Mouse (Mus musculus) spleen, adult 2 months (tissue): ENCODE results near the gene Slc25a10. TPM values are rescaled to one million over a fixed set of nuclear protein-coding genes. Genes with fewer than 3 reads are reported as not detected.
A peak's percentile ranks its signal among the peaks of the same experiment; 100 is the strongest.

Experiments
- DNase-seq, 2 experiments: peaks; one replicate each; pipeline versions ENCODE4 v3.0.0 to v3.0.0-alpha.2; 2012 to 2021; ENCODE audit warnings: low spot score in 2 of 2, low read depth in 1 of 2
- H3K27ac ChIP-seq: fragments of 200-500 bp; 2 replicates; pipeline ENCODE4 v1.5.1; 2012; ENCODE audit warnings: low read length, inconsistent platforms; ENCODE audit not compliant: insufficient read depth
- H3K27me3 ChIP-seq: fragments of 200-500 bp; 2 replicates; pipeline ENCODE4 v1.6.1; 2012; ENCODE audit warnings: mild to moderate bottlenecking, moderate library complexity, low read length, inconsistent platforms; ENCODE audit not compliant: control insufficient read depth, insufficient read depth
- H3K36me3 ChIP-seq: fragments of 200-500 bp; 2 replicates; pipeline ENCODE4 v1.6.1; 2012; ENCODE audit warnings: mild to moderate bottlenecking, low read length, inconsistent platforms; ENCODE audit not compliant: control insufficient read depth, insufficient read depth
- H3K4me1 ChIP-seq: fragments of 200-500 bp; 2 replicates; pipeline ENCODE4 v1.6.1; 2011; ENCODE audit warnings: inconsistent platforms; ENCODE audit not compliant: control insufficient read depth, insufficient read depth, insufficient read length
- H3K4me3 ChIP-seq: fragments of 200-500 bp; 2 replicates; pipeline ENCODE4 v1.5.1; 2011; ENCODE audit warnings: mild to moderate bottlenecking, inconsistent platforms; ENCODE audit not compliant: insufficient read depth, insufficient read length; ENCODE audit errors: extremely low read depth
- CTCF ChIP-seq: fragments of 200-500 bp; IDR thresholded peaks from 2 replicates; pipeline ENCODE4 v1.5.1; 2011; ENCODE audit warnings: mild to moderate bottlenecking, inconsistent platforms; ENCODE audit not compliant: insufficient read depth, insufficient read length, insufficient replicate concordance; ENCODE audit errors: extremely low read depth
- POLR2A ChIP-seq: fragments of 200-500 bp; IDR thresholded peaks from 2 replicates; pipeline ENCODE4 v1.6.1; 2011; ENCODE audit warnings: low read depth, low read length, inconsistent platforms
- WGBS: fragments of 180-500 bp; shearing (Covaris S2); methylation state at CpG from one replicate; pipeline ENCODE4 v1.1.7; 2018; 5-methylcytosine and 5-hydroxymethylcytosine counted together
- polyA plus RNA-seq: library from polyadenylated mRNA; depleted of rRNA; stranded (reverse); fragments of >200 nt; gene quantifications from 2 replicates; pipeline ENCODE4 v1.2.3, GENCODE M21; 2012; rRNA removed

Gene Slc25a10
- polyA plus RNA-seq, 1 experiment: 36.5 TPM

DNA sequence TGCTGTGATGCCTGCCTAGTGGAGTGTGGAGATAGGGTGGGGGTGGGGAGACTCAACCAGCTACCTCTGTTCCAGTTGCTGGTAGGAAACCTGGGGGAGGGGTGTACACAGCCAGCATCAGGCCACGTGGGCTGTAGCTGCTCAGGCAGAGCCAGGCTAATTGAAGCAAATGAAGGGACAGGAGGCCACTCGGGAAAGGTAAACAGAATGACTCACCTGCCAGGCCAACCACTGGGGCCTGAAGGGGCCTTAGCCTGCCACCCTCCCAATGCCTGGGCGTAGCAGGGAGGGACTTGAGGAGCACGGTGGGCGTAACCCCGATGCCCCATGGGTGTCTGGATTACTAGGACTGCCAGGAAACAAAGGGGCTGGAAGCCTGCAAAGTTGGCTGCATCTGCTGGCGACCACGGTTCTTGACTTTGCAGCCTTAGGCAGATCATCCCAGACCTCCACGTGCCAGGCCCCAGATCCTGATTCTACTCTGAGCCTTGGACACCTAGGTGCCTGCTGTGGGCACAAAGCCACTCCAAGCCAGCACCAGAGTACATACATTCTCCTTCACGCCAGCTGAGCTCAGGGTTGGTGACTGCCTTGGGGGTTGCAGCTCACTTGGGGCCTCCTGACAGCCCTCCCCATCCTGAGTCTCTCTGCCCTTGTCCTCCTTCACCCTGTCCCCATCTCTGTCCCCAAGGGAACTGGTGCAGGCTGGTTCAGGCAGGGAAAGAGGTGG, 47.8 kb downstream of the Slc25a10 start:
- no peak overlapping the region for H3K27ac ChIP-seq
- no peaks in the 10 kb centered on the region for H3K27me3 ChIP-seq
- peaks cover 18% of the 10 kb centered on the region for H3K36me3 ChIP-seq
- no peak for DNase-seq
- WGBS: 57% methylated on average over 10 of the region's 10 CpGs
- peaks cover 7% of the 10 kb centered on the region for H3K4me1 ChIP-seq
- TF ChIP-seq POLR2A (no peak), CTCF (no peak)
- H3K4me3 ChIP-seq: no peak overlapping the region

DNA sequence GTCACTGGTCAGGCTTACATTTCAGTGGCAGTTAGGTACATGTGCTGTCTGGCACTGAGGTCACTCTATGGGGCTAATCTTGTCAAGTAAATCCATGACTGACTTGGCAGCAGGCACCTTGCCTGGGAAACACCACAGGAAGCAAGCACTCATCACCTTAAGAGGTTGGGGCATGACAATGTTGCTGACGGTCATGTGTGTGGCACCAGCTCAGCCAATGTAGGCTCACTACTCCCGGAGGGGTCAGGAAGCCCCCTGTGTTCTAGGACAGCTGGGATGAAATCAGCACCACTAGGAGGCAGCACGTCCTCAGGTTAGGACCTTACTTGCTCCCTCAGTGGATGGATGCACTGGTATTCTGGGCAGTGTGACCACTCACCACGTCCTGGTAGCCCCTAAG, 50.3 kb downstream of the Slc25a10 start:
- TF ChIP-seq POLR2A (no peak), CTCF (no peak; the same call in 1 of the 2 replicates)
- Histone ChIP-seq H3K4me1 (peaks cover 7% of the 10 kb centered on the region), H3K36me3 (peaks cover 23% of the 10 kb centered on the region)

DNA sequence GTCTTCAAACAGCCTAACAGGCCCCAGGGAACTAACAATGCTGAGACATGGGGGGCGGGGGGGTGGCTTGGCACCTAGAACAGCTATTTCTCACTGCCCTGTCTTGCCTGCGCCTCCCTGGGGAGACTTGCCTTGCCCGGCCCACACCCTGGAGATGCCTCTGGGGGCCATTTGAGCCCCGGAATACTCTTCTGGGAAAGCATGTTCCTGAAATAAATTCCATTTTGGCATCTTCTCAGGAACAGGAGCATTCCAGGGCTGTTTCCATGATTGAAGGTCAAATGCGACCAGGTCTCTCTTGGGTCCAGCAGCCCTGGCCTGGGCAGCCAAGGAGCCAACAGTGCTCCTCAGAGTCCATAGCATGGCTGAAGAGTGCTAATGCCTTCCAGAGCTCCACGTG, 50.7 kb downstream of the Slc25a10 start:
- H3K4me1 ChIP-seq: peaks cover 7% of the 10 kb centered on the region
- DNase-seq: no peak
- TF ChIP-seq CTCF (no peak), POLR2A (no peak)
- H3K27me3 ChIP-seq: no peaks in the 10 kb centered on the region
- no peak overlapping the region for H3K4me3 ChIP-seq
- WGBS: 92% methylated on average over 6 of the region's 6 CpGs
- no peak overlapping the region for H3K27ac ChIP-seq
- H3K36me3 ChIP-seq: peaks cover 23% of the 10 kb centered on the region

More for the DNA sequence above, 50.3 kb downstream of the Slc25a10 start:
- 85% methylated on average over 4 of the region's 4 CpGs for WGBS
- no peak overlapping the region for H3K4me3 ChIP-seq
- H3K27me3 ChIP-seq: no peaks in the 10 kb centered on the region
- no peak for DNase-seq
- no peak overlapping the region for H3K27ac ChIP-seq

DNA sequence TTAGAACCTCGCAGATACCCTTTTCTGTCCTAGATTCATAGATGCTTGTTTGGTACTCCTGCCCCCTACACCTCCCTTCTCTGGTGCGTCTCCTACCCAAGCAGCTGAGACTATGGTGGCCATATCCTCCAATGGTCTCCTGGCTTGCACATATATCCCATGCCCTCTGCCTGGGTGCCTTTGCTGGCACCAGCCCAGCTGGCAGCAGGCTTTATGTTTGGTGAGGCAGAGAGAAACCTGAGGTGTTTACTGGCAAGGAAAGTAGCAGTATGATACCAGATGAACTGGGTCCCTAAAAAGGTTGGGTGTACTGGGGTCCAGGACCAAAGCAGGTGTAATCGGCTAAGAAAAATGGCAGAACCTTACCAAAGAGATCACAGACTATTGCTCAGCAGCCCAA, 54.3 kb downstream of the Slc25a10 start:
- no peak for DNase-seq

DNA sequence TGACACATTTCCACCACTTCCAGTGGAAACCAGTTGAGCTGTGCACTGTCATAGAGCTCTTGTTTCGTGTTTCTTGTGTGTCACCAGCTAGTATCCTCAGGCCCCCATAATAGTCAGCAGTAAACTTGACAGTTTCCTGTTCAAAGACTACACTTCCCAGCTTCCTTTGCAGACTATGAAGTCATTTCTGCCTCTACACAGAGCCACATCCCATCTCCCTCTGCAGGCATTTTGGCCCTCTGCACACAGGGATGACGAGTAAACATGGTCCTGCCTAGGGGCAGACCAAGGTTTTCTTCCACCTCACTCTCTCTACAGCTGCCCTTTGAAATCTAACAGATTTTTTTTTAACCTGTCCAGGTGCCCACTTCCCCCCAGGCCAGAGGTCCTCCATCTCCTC, 55.8 kb downstream of the Slc25a10 start:
- no peak overlapping the region for H3K27ac ChIP-seq
- WGBS: 56% methylated on average over 2 of the region's 2 CpGs
- no peak for TF ChIP-seq POLR2A
- no peak for TF ChIP-seq CTCF
- H3K36me3 ChIP-seq: peaks cover 22% of the 10 kb centered on the region
- H3K4me3 ChIP-seq: no peak overlapping the region
- peaks cover 14% of the 10 kb centered on the region for H3K4me1 ChIP-seq
- H3K27me3 ChIP-seq: no peaks in the 10 kb centered on the region
- no peak for DNase-seq

More for the DNA sequence above, 54.3 kb downstream of the Slc25a10 start:
- H3K4me3 ChIP-seq: no peak overlapping the region
- no peak for TF ChIP-seq POLR2A
- no peak for TF ChIP-seq CTCF
- H3K27me3 ChIP-seq: no peaks in the 10 kb centered on the region
- H3K4me1 ChIP-seq: peaks cover 14% of the 10 kb centered on the region
- H3K36me3 ChIP-seq: peaks cover 23% of the 10 kb centered on the region
- H3K27ac ChIP-seq: no peak overlapping the region
- WGBS: 90% methylated on average over 3 of the region's 3 CpGs

DNA sequence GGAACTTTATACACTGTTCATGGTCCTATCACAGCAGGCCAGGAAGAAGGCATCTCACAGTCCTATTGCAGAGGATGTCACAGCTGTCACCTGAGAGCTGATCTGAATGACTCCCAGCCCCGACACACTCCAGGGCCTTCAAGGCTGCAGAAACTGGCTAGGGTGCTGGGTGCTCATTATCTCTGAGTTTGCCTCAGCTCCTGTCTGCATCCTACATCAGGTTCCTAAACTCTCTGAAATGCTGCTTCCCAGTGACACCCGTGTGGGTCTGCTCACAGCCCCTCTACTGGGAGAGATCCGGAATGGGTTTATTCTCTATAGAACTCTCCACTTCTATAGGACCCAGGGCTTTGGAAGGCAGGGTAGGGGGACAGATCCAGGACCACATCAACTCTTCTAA, 56.6 kb downstream of the Slc25a10 start:
- WGBS: 66% methylated on average over 3 of the region's 3 CpGs
- H3K4me3 ChIP-seq: no peak overlapping the region
- DNase-seq: no peak
- no peak for TF ChIP-seq CTCF
- no peak for TF ChIP-seq POLR2A
- H3K27ac ChIP-seq: no peak overlapping the region
- peaks cover 14% of the 10 kb centered on the region for H3K4me1 ChIP-seq
- no peaks in the 10 kb centered on the region for H3K27me3 ChIP-seq
- H3K36me3 ChIP-seq: peaks cover 16% of the 10 kb centered on the region

DNA sequence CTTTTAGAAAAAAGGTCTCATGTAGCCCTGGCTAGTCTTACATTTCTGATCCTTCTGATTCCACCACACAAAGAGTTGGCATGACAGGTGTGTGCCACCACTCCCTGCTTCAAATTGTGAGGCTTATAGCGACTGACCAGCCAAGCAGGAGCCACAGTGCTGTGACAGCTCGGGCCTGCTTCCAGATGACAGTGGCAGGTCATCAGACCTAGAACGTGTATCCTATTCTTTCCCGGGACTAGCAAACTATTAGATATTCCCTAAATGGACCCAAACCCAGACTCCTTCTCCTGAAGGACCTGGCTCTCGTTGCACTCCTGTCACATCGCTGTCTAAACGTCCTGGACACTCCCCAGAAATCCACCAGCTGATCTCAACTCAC, 57.1 kb downstream of the Slc25a10 start:
- Histone ChIP-seq H3K4me3 (peak overlapping the region; percentile 83), H3K27me3 (no peaks in the 10 kb centered on the region), H3K27ac (peak overlapping the region; percentile 71), H3K36me3 (peaks cover 10% of the 10 kb centered on the region), H3K4me1 (peaks cover 14% of the 10 kb centered on the region)
- DNase-seq: no peak
- 13% methylated on average over 7 of the region's 7 CpGs for WGBS
- no peak for TF ChIP-seq CTCF
- TF ChIP-seq POLR2A: no peak

Other genes with a start within 250 kb of the Slc25a10 start
- gene Actg1, start 143.3 kb upstream of the Slc25a10 start, polyA plus RNA-seq: 951 and 978 TPM in 2 replicates
- 0.08 TPM in 1 of 2 replicates, not detected in the other for gene Fscn2, start 130.3 kb upstream of the Slc25a10 start, polyA plus RNA-seq
- gene Faap100, start 113.1 kb upstream of the Slc25a10 start, polyA plus RNA-seq: 36.5 and 53.8 TPM in 2 replicates
- 25.3 and 31.0 TPM in 2 replicates for gene Nploc4, start 54.1 kb upstream of the Slc25a10 start, polyA plus RNA-seq
- 7.9 and 9.1 TPM in 2 replicates for gene Tspan10, start 49.2 kb upstream of the Slc25a10 start, polyA plus RNA-seq
- 0.14 and 0.35 TPM in 2 replicates for gene Pde6g, start 38.3 kb upstream of the Slc25a10 start, polyA plus RNA-seq
- gene Oxld1, start 33.8 kb upstream of the Slc25a10 start, polyA plus RNA-seq: 9.1 and 11.0 TPM in 2 replicates
- 11.2 TPM in 2 replicates for gene Ccdc137, start 33.7 kb upstream of the Slc25a10 start, polyA plus RNA-seq
- 13.2 and 14.4 TPM in 2 replicates for gene Arl16, start 24.2 kb upstream of the Slc25a10 start, polyA plus RNA-seq
- gene Mrpl12, start 7.2 kb upstream of the Slc25a10 start, polyA plus RNA-seq: 55.1 and 55.7 TPM in 2 replicates
- gene Gcgr, start 38.9 kb downstream of the Slc25a10 start, polyA plus RNA-seq: 0.30 and 0.36 TPM in 2 replicates
- gene Mcrip1, start 57.9 kb downstream of the Slc25a10 start, polyA plus RNA-seq: 79.9 and 99.4 TPM in 2 replicates
- gene Ppp1r27, start 59.3 kb downstream of the Slc25a10 start, polyA plus RNA-seq: not detected in 2 replicates
- gene P4hb, start 81.4 kb downstream of the Slc25a10 start, polyA plus RNA-seq: 76.8 and 79.2 TPM in 2 replicates
- gene Arhgdia, start 89.8 kb downstream of the Slc25a10 start, polyA plus RNA-seq: 620 and 856 TPM in 2 replicates
- 22.1 and 27.2 TPM in 2 replicates for gene Alyref, start 106.5 kb downstream of the Slc25a10 start, polyA plus RNA-seq
- 80.1 and 101 TPM in 2 replicates for gene Anapc11, start 106.6 kb downstream of the Slc25a10 start, polyA plus RNA-seq
- 4.4 and 5.5 TPM in 2 replicates for gene Npb, start 116.6 kb downstream of the Slc25a10 start, polyA plus RNA-seq
- gene Pcyt2, start 126.1 kb downstream of the Slc25a10 start, polyA plus RNA-seq: 139 and 165 TPM in 2 replicates
- gene Sirt7, start 133.4 kb downstream of the Slc25a10 start, polyA plus RNA-seq: 119 and 139 TPM in 2 replicates
- gene Mafg, start 141.8 kb downstream of the Slc25a10 start, polyA plus RNA-seq: 29.9 and 31.3 TPM in 2 replicates
- 7.5 and 8.7 TPM in 2 replicates for gene Pycr1, start 151.9 kb downstream of the Slc25a10 start, polyA plus RNA-seq
- gene Myadml2, start 156.3 kb downstream of the Slc25a10 start, polyA plus RNA-seq: 0.83 and 1.5 TPM in 2 replicates
- gene Notum, start 169.3 kb downstream of the Slc25a10 start, polyA plus RNA-seq: 0.08 and 0.38 TPM in 2 replicates
- 84.5 and 89.1 TPM in 2 replicates for gene Aspscr1, start 181.1 kb downstream of the Slc25a10 start, polyA plus RNA-seq
- 44.1 and 52.2 TPM in 2 replicates for gene Cenpx, start 221.9 kb downstream of the Slc25a10 start, polyA plus RNA-seq
- 33.5 and 34.9 TPM in 2 replicates for gene Lrrc45, start 222.1 kb downstream of the Slc25a10 start, polyA plus RNA-seq
- gene Rac3, start 229.6 kb downstream of the Slc25a10 start, polyA plus RNA-seq: 3.0 and 4.9 TPM in 2 replicates
- 39.1 and 49.3 TPM in 2 replicates for gene Dcxr, start 235.4 kb downstream of the Slc25a10 start, polyA plus RNA-seq
- 5.3 and 5.8 TPM in 2 replicates for gene Cbr2, start 240.3 kb downstream of the Slc25a10 start, polyA plus RNA-seq